Mouse (Mus musculus) C2C12 (cell line): ENCODE measurements at regions not wholly inside any gene's neighbourhood (a gene's known extent, or its start where the extent isn't known, plus 50 kb on each side); places are given as distances from the start of the nearest gene placed in this dataset.

Experiments used
- CEBPB ChIP-seq: IDR thresholded peaks from one replicate; pipeline ENCODE4 v1.6.1; 2011; ENCODE audit warnings: low read depth, mild to moderate bottlenecking, control low read depth, moderate library complexity
- CTCF ChIP-seq: IDR thresholded peaks from one replicate; pipeline ENCODE4 v1.5.1; 2011; ENCODE audit not compliant: control insufficient read depth, insufficient read depth, insufficient read length
- FOSL1 ChIP-seq: IDR thresholded peaks from one replicate; pipeline ENCODE4 v1.8.0; 2011; ENCODE audit warnings: mild to moderate bottlenecking, low read length; ENCODE audit not compliant: poor library complexity, insufficient read depth, severe bottlenecking
- MAX ChIP-seq: IDR thresholded peaks from one replicate; pipeline ENCODE4 v1.6.1; 2011; ENCODE audit warnings: mild to moderate bottlenecking, control low read depth
- MYOD1 ChIP-seq: IDR thresholded peaks from one replicate; pipeline ENCODE4 v1.6.1; 2011; ENCODE audit warnings: low read depth; ENCODE audit not compliant: control insufficient read depth, insufficient read length
- USF1 ChIP-seq: IDR thresholded peaks from one replicate; pipeline ENCODE4 v1.6.1; 2011; ENCODE audit warnings: low read depth, mild to moderate bottlenecking, control low read depth, moderate library complexity

GRCm38 (mm10) chr16:87037061-87037460 is 316.9 kb upstream of the N6amt1 start:
- TF ChIP-seq CTCF (no peak), MYOD1 (no peak), FOSL1 (no peak), USF1 (no peak), MAX (no peak), CEBPB (no peak)
